Mouse (Mus musculus): ENCODE measurements at regions not wholly inside any gene's neighbourhood (a gene's known extent, or its start where the extent isn't known, plus 50 kb on each side); places are given as distances from the start of the nearest gene placed in this dataset.
A peak's percentile ranks its signal among the peaks of the same experiment; 100 is the strongest.

GRCm38 (mm10) chr2:122863343-122863970, 98.4 kb downstream of the Sqor start:
- H3K4me2 ChIP-seq (ENCODE audit: low read depth, low read length): no peak overlapping the region
- H3K4me3 ChIP-seq (ENCODE audit: low read depth, low read length): no peak overlapping the region
- H3K4me1 ChIP-seq (ENCODE audit: control insufficient read depth, insufficient read depth, low read length): no peaks in the 10 kb centered on the region
- H3K9ac ChIP-seq (ENCODE audit: low read depth, low read length): no peak overlapping the region
- H3K9me3 ChIP-seq (ENCODE audit: control insufficient read depth, low read length): no peaks in the 10 kb centered on the region
- ATAC-seq (ENCODE audit: low read depth): no peak
- no peak overlapping the region for H3K27ac ChIP-seq (replicated peaks; ENCODE audit: low read depth, low read length)
- no peaks in the 10 kb centered on the region for H3K36me3 ChIP-seq (ENCODE audit: control insufficient read depth, insufficient read depth, low read length)
- H3K27me3 ChIP-seq (replicated peaks; ENCODE audit: control insufficient read depth, insufficient read depth, low read length): no peaks in the 10 kb centered on the region
- 72% methylated on average over 15 of the region's 15 CpGs for WGBS
- no peak for DNase-seq (ENCODE audit: low spot score)

DNA sequence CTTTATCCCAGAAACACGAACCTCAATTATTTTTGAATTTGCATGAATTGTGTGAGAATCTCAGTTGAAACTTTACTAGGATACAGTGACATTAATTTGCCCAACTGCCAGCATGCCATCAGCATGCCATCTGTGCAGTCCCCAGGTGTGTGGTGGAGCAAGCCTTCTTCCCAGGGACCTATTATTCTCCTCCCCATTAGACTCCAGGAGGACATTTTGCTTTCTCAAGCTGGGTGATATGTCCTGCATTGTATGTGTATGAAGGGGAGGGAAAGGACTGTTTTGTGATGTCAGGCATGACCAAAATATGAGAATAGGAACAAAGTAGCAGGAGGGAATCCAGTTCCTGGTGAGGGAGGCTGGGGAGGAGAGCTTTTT, 98.9 kb downstream of the Sqor start:
- no peaks in the 10 kb centered on the region for H3K36me3 ChIP-seq (ENCODE audit: control insufficient read depth, insufficient read depth, low read length)
- H3K4me1 ChIP-seq (ENCODE audit: control insufficient read depth, insufficient read depth, low read length): no peaks in the 10 kb centered on the region
- no peaks in the 10 kb centered on the region for H3K27me3 ChIP-seq (replicated peaks; ENCODE audit: control insufficient read depth, insufficient read depth, low read length)
- DNase-seq (ENCODE audit: low spot score) (no peak), ATAC-seq (ENCODE audit: low read depth) (no peak)
- no peak overlapping the region for H3K27ac ChIP-seq (replicated peaks; ENCODE audit: low read depth, low read length)
- no peaks in the 10 kb centered on the region for H3K9me3 ChIP-seq (ENCODE audit: control insufficient read depth, low read length)
- 89% methylated on average over 1 of the region's 1 CpGs for WGBS
- no peak overlapping the region for H3K4me3 ChIP-seq (ENCODE audit: low read depth, low read length)
- no peak overlapping the region for H3K9ac ChIP-seq (ENCODE audit: low read depth, low read length)
- H3K4me2 ChIP-seq (ENCODE audit: low read depth, low read length): no peak overlapping the region

GRCm38 (mm10) chr2:122887111-122887510, 122.1 kb downstream of the Sqor start:
- DNase-seq (ENCODE audit: low spot score) (no peak), ATAC-seq (ENCODE audit: low read depth) (no peak)
- no peak overlapping the region for H3K27ac ChIP-seq (replicated peaks; ENCODE audit: low read depth, low read length)
- H3K4me3 ChIP-seq (ENCODE audit: low read depth, low read length): no peak overlapping the region
- no peaks in the 10 kb centered on the region for H3K36me3 ChIP-seq (ENCODE audit: control insufficient read depth, insufficient read depth, low read length)
- H3K4me2 ChIP-seq (ENCODE audit: low read depth, low read length): no peak overlapping the region
- peaks cover 20% of the 10 kb centered on the region for H3K9me3 ChIP-seq (ENCODE audit: control insufficient read depth, low read length)
- H3K9ac ChIP-seq (ENCODE audit: low read depth, low read length): no peak overlapping the region
- no peaks in the 10 kb centered on the region for H3K27me3 ChIP-seq (replicated peaks; ENCODE audit: control insufficient read depth, insufficient read depth, low read length)
- no peaks in the 10 kb centered on the region for H3K4me1 ChIP-seq (ENCODE audit: control insufficient read depth, insufficient read depth, low read length)

DNA sequence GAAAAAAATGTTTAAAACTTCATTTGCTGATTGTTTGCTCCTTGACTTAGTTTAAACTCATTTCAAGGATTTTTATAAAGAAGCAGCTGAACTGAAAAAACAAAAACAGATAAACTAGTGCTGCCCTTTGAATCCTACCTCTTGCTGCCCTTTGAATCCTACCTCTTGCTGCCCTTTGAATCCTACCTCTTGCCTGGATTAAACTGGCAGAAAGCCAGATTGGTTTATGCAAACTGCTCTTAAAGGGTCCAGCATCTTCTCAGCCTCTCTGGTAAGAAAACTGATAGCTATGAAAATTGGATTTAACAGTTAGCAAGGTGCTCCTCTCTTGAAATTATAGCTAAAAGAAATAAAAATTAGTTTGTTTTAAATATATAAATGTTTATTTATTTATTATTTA, 122.5 kb downstream of the Sqor start:
- ATAC-seq (ENCODE audit: low read depth) (no peak), DNase-seq (ENCODE audit: low spot score) (no peak)
- no peaks in the 10 kb centered on the region for H3K27me3 ChIP-seq (replicated peaks; ENCODE audit: control insufficient read depth, insufficient read depth, low read length)
- H3K4me2 ChIP-seq (ENCODE audit: low read depth, low read length): no peak overlapping the region
- no peak overlapping the region for H3K27ac ChIP-seq (replicated peaks; ENCODE audit: low read depth, low read length)
- no peak overlapping the region for H3K9ac ChIP-seq (ENCODE audit: low read depth, low read length)
- peaks cover 20% of the 10 kb centered on the region for H3K9me3 ChIP-seq (ENCODE audit: control insufficient read depth, low read length)
- no peaks in the 10 kb centered on the region for H3K4me1 ChIP-seq (ENCODE audit: control insufficient read depth, insufficient read depth, low read length)
- no peak overlapping the region for H3K4me3 ChIP-seq (ENCODE audit: low read depth, low read length)
- no peaks in the 10 kb centered on the region for H3K36me3 ChIP-seq (ENCODE audit: control insufficient read depth, insufficient read depth, low read length)

- H3K4me2 ChIP-seq (ENCODE audit: low read depth, low read length): no peak overlapping the region
- H3K27me3 ChIP-seq (replicated peaks; ENCODE audit: control insufficient read depth, insufficient read depth, low read length): no peaks in the 10 kb centered on the region
- no peaks in the 10 kb centered on the region for H3K4me1 ChIP-seq (ENCODE audit: control insufficient read depth, insufficient read depth, low read length)
- no peak for ATAC-seq (ENCODE audit: low read depth)
- DNase-seq (ENCODE audit: low spot score): peak; percentile 3
- WGBS: 44% methylated on average over 11 of the region's 11 CpGs
- H3K36me3 ChIP-seq (ENCODE audit: control insufficient read depth, insufficient read depth, low read length): no peaks in the 10 kb centered on the region
- H3K27ac ChIP-seq (replicated peaks; ENCODE audit: low read depth, low read length): no peak overlapping the region
- no peak overlapping the region for H3K4me3 ChIP-seq (ENCODE audit: low read depth, low read length)
- H3K9me3 ChIP-seq (ENCODE audit: control insufficient read depth, low read length): no peaks in the 10 kb centered on the region
- no peak overlapping the region for H3K9ac ChIP-seq (ENCODE audit: low read depth, low read length)
Observed at GRCm38 (mm10) chr2:122905129-122906072, 140.4 kb downstream of the Sqor start.

DNA sequence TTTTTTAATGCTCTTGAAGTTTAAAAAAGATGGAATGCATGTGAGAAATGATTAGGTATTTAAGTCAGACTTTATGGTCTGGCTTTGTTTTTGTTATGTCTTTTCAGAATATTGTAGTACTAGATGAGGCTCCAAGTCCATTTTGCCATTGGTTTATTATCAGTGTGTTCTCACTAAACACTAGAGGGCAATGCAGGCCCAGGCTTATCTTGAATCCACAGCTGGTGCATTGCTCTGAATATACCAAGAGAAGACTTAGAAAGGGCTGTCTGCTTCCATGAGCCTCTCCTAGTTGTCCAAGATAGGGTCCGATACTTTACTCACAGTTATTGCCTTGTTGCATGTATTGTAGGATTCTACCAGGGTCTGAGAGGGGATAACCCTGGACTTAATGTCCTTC, 151.7 kb downstream of the Sqor start:
- H3K9ac ChIP-seq (ENCODE audit: low read depth, low read length): no peak overlapping the region
- H3K9me3 ChIP-seq (ENCODE audit: control insufficient read depth, low read length): no peaks in the 10 kb centered on the region
- H3K4me1 ChIP-seq (ENCODE audit: control insufficient read depth, insufficient read depth, low read length): no peaks in the 10 kb centered on the region
- ATAC-seq (ENCODE audit: low read depth): no peak
- H3K36me3 ChIP-seq (ENCODE audit: control insufficient read depth, insufficient read depth, low read length): no peaks in the 10 kb centered on the region
- 90% methylated on average over 1 of the region's 1 CpGs for WGBS
- no peak overlapping the region for H3K27ac ChIP-seq (replicated peaks; ENCODE audit: low read depth, low read length)
- no peak overlapping the region for H3K4me2 ChIP-seq (ENCODE audit: low read depth, low read length)
- H3K4me3 ChIP-seq (ENCODE audit: low read depth, low read length): no peak overlapping the region
- no peaks in the 10 kb centered on the region for H3K27me3 ChIP-seq (replicated peaks; ENCODE audit: control insufficient read depth, insufficient read depth, low read length)
- DNase-seq (ENCODE audit: low spot score): peak; percentile 51

DNA sequence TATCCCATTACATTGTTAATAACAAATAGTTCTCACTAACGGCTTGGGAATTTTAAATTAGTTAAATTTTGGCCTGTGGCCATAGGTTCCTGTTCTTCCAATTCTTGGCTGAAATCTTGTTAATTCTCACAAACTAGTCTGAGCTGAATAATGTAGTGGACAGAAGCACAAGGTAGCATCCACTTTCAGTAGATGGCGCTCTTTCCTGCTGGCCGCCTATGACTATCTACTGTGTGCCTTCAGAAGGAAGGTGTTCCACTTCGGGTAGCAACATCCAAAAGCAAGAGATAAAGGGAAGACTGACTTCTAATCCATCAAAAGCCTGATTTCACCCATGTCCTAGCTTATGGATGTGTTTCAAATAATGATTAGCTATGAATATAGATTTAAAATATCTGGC, 172.9 kb downstream of the Sqor start:
- no peaks in the 10 kb centered on the region for H3K4me1 ChIP-seq (ENCODE audit: control insufficient read depth, insufficient read depth, low read length)
- no peak overlapping the region for H3K4me3 ChIP-seq (ENCODE audit: low read depth, low read length)
- no peak overlapping the region for H3K4me2 ChIP-seq (ENCODE audit: low read depth, low read length)
- H3K9me3 ChIP-seq (ENCODE audit: control insufficient read depth, low read length): no peaks in the 10 kb centered on the region
- no peaks in the 10 kb centered on the region for H3K36me3 ChIP-seq (ENCODE audit: control insufficient read depth, insufficient read depth, low read length)
- no peak overlapping the region for H3K27ac ChIP-seq (replicated peaks; ENCODE audit: low read depth, low read length)
- no peaks in the 10 kb centered on the region for H3K27me3 ChIP-seq (replicated peaks; ENCODE audit: control insufficient read depth, insufficient read depth, low read length)
- no peak for ATAC-seq (ENCODE audit: low read depth)
- 38% methylated on average over 4 of the region's 4 CpGs for WGBS
- peak; percentile 18 for DNase-seq (ENCODE audit: low spot score)
- H3K9ac ChIP-seq (ENCODE audit: low read depth, low read length): no peak overlapping the region

DNA sequence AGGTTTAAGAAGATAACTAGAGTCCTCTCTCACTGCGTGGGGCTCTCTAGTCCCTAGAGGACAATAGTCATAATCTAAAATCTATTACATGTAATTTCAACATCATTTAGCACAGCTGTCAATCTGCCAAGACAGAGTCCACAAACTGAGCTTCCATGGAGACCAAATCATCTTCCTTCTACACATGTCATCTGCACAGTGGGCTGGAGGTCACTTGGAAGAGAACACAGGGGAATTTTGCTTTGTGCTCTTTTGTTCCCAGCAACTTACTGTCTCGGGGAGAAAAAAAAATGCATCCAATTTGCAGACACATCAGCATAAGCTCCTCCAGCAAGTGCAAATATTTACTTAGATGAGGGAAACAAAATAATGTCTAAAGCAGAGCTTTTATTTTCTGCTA, 179.8 kb downstream of the Sqor start:
- peak; percentile 0 for DNase-seq (ENCODE audit: low spot score)
- 53% methylated on average over 2 of the region's 2 CpGs for WGBS

DNA sequence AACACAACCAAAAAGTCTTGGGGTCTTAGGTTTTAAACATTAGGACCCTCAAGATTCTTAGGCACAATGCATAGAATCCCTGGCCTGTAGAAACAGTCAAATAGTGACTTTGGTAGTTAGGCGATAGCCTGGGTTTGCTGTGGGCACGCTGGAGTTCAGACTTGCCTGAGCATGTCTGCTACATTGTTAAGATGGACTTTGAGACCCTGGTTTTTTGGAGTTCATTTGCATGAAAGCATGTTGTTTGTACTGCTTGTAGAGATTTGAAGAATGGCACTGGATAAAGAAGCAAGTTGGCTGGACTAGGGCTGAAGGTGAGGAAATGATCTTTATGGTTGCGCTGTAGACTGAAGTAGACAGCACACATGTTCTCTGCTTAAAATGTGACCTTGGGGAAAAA, 180.9 kb downstream of the Sqor start:
- no peaks in the 10 kb centered on the region for H3K36me3 ChIP-seq (ENCODE audit: control insufficient read depth, insufficient read depth, low read length)
- ATAC-seq (ENCODE audit: low read depth) (no peak), DNase-seq (ENCODE audit: low spot score) (no peak)
- H3K9ac ChIP-seq (ENCODE audit: low read depth, low read length): no peak overlapping the region
- H3K9me3 ChIP-seq (ENCODE audit: control insufficient read depth, low read length): no peaks in the 10 kb centered on the region
- H3K4me3 ChIP-seq (ENCODE audit: low read depth, low read length): no peak overlapping the region
- no peaks in the 10 kb centered on the region for H3K4me1 ChIP-seq (ENCODE audit: control insufficient read depth, insufficient read depth, low read length)
- 78% methylated on average over 3 of the region's 3 CpGs for WGBS
- no peak overlapping the region for H3K27ac ChIP-seq (replicated peaks; ENCODE audit: low read depth, low read length)
- H3K27me3 ChIP-seq (replicated peaks; ENCODE audit: control insufficient read depth, insufficient read depth, low read length): no peaks in the 10 kb centered on the region
- H3K4me2 ChIP-seq (ENCODE audit: low read depth, low read length): no peak overlapping the region

More for the DNA sequence above, 179.8 kb downstream of the Sqor start:
- Histone ChIP-seq H3K27me3 (replicated peaks; ENCODE audit: control insufficient read depth, insufficient read depth, low read length) (no peaks in the 10 kb centered on the region), H3K9ac (ENCODE audit: low read depth, low read length) (no peak overlapping the region), H3K27ac (replicated peaks; ENCODE audit: low read depth, low read length) (no peak overlapping the region), H3K4me3 (ENCODE audit: low read depth, low read length) (no peak overlapping the region), H3K36me3 (ENCODE audit: control insufficient read depth, insufficient read depth, low read length) (no peaks in the 10 kb centered on the region), H3K4me1 (ENCODE audit: control insufficient read depth, insufficient read depth, low read length) (no peaks in the 10 kb centered on the region), H3K4me2 (ENCODE audit: low read depth, low read length) (no peak overlapping the region), H3K9me3 (ENCODE audit: control insufficient read depth, low read length) (no peaks in the 10 kb centered on the region)
- ATAC-seq (ENCODE audit: low read depth): no peak
